In genomic region chr3:129351320-129351877, GRCm38 (mm10) we compare ENCODE assay signal across 13 mouse cellular contexts.
"Had no signal": no experiment of that assay in that cellular context is flagged by ENCODE, and none has a peak within 500 bp of the region (broad histone marks: within the 10 kb centered on the region; RNA-seq: fewer than 3 reads in every experiment).

No protein-coding gene starts in this region.

- H3K9me3 ChIP-seq: midbrain, embryonic 12.5 days; midbrain, embryonic 15.5 days; neural tube, embryonic 12.5 days had no signal

- H3K27ac ChIP-seq: liver, embryonic 14.5 days; midbrain, embryonic 12.5 days; midbrain, embryonic 15.5 days; neural tube, embryonic 12.5 days had no signal

- H3K27me3 ChIP-seq: midbrain, embryonic 12.5 days; midbrain, embryonic 15.5 days; neural tube, embryonic 12.5 days had no signal

- H3K4me3 ChIP-seq: midbrain, embryonic 12.5 days; midbrain, embryonic 15.5 days; neural tube, embryonic 12.5 days had no signal

- H3K36me3 ChIP-seq: midbrain, embryonic 12.5 days; midbrain, embryonic 15.5 days; neural tube, embryonic 12.5 days had no signal

- H3K4me2 ChIP-seq: lung, embryonic 14.5 days; midbrain, embryonic 12.5 days; midbrain, embryonic 15.5 days; neural tube, embryonic 12.5 days had no signal

- DNase-seq: lung, adult 18-20 months; lung, embryonic 14.5 days; lung, postnatal 10 days; lung, postnatal 4 days; right cerebral cortex, postnatal 14 days; spleen, adult 18-20 months; thymus, adult 18-20 months; thymus, postnatal 14 days; thymus, postnatal 36 days had no signal

- H3K9ac ChIP-seq: liver, embryonic 14.5 days; lung, embryonic 14.5 days; midbrain, embryonic 12.5 days; midbrain, embryonic 15.5 days; neural tube, embryonic 12.5 days had no signal

- ATAC-seq: midbrain, embryonic 15.5 days had no signal

- H3K4me1 ChIP-seq: midbrain, embryonic 12.5 days; midbrain, embryonic 15.5 days; neural tube, embryonic 12.5 days had no signal
